Mouse (Mus musculus): ENCODE data around the gene Clmp. TPM values are rescaled to one million over a fixed set of nuclear protein-coding genes. Genes with fewer than 3 reads are reported as not detected.
"Not testable (repeated sequence)": the region's sequence is repeated elsewhere in the genome, so short reads cannot be mapped to it uniquely, and the experiment has no call there.

Gene Clmp
- polyA plus RNA-seq, 1 experiment from 2014 or later = 14.7 TPM

GRCm38 (mm10) chr9:40773869-40774268 is 88.1 kb downstream of the Clmp start:
- Histone ChIP-seq H3K36me3 (no peaks in the 10 kb centered on the region), H3K9me3 (replicated peaks) (no peaks in the 10 kb centered on the region), H3K4me3 (no peak overlapping the region), H3K27ac (replicated peaks) (no peak overlapping the region), H3K27me3 (ENCODE audit: low read depth, poor library complexity, severe bottlenecking) (no peaks in the 10 kb centered on the region), H3K4me1 (peaks cover 14% of the 10 kb centered on the region)
- no peak for DNase-seq (ENCODE audit: low spot score)
- WGBS = 91% methylated on average over 4 of the region's 4 CpGs

- Histone ChIP-seq H3K9me3 (replicated peaks) (no peaks in the 10 kb centered on the region), H3K36me3 (no peaks in the 10 kb centered on the region), H3K27ac (replicated peaks) (no peak overlapping the region), H3K27me3 (ENCODE audit: low read depth, poor library complexity, severe bottlenecking) (peaks cover 5% of the 10 kb centered on the region; the same call in 1 of the 2 replicates), H3K4me1 (peaks cover 8% of the 10 kb centered on the region; the same call in 1 of the 2 replicates), H3K4me3 (no peak overlapping the region)
- no peak for DNase-seq (ENCODE audit: low spot score)
- 47% methylated on average over 1 of the region's 1 CpGs for WGBS
Observed at GRCm38 (mm10) chr9:40776044-40776443, 90.3 kb downstream of the Clmp start.

GRCm38 (mm10) chr9:40776459-40777248 is 90.9 kb downstream of the Clmp start:
- Histone ChIP-seq H3K27me3 (ENCODE audit: low read depth, poor library complexity, severe bottlenecking) (peaks cover 10% of the 10 kb centered on the region; the same call in 1 of the 2 replicates), H3K27ac (replicated peaks) (no peak overlapping the region), H3K36me3 (no peaks in the 10 kb centered on the region), H3K9me3 (replicated peaks) (no peaks in the 10 kb centered on the region), H3K4me1 (peaks cover 13% of the 10 kb centered on the region; the same call in 1 of the 2 replicates), H3K4me3 (no peak overlapping the region)
- 85% methylated on average over 11 of the region's 11 CpGs for WGBS
- no peak for DNase-seq (ENCODE audit: low spot score)

GRCm38 (mm10) chr9:40780111-40780510 is 94.3 kb downstream of the Clmp start:
- WGBS = 80% methylated on average over 3 of the region's 3 CpGs
- H3K4me1 ChIP-seq = peaks cover 40% of the 10 kb centered on the region
- no peak overlapping the region for H3K4me3 ChIP-seq
- H3K27ac ChIP-seq (replicated peaks) = no peak overlapping the region
- no peak for DNase-seq (ENCODE audit: low spot score)
- H3K9me3 ChIP-seq (replicated peaks) = no peaks in the 10 kb centered on the region
- H3K27me3 ChIP-seq (ENCODE audit: low read depth, poor library complexity, severe bottlenecking) = peaks cover 21% of the 10 kb centered on the region; the same call in 1 of the 2 replicates
- H3K36me3 ChIP-seq = peaks cover 2% of the 10 kb centered on the region; the same call in 1 of the 2 replicates

GRCm38 (mm10) chr9:40780892-40781725 is 95.3 kb downstream of the Clmp start:
- Histone ChIP-seq H3K9me3 (replicated peaks) (no peaks in the 10 kb centered on the region), H3K27ac (replicated peaks) (no peak overlapping the region), H3K4me1 (peaks cover 50% of the 10 kb centered on the region), H3K4me3 (no peak overlapping the region), H3K27me3 (ENCODE audit: low read depth, poor library complexity, severe bottlenecking) (peaks cover 21% of the 10 kb centered on the region; the same call in 1 of the 2 replicates), H3K36me3 (peaks cover 2% of the 10 kb centered on the region; the same call in 1 of the 2 replicates)
- DNase-seq (ENCODE audit: low spot score) = no peak
- 84% methylated on average over 11 of the region's 11 CpGs for WGBS

GRCm38 (mm10) chr9:40781726-40782581 is 96.2 kb downstream of the Clmp start:
- WGBS = 38% methylated on average over 26 of the region's 26 CpGs

GRCm38 (mm10) chr9:40783641-40784373 is 98.0 kb downstream of the Clmp start:
- H3K27ac ChIP-seq (replicated peaks) = peak overlapping the region; percentile 85
- H3K27me3 ChIP-seq (ENCODE audit: low read depth, poor library complexity, severe bottlenecking) = peaks cover 21% of the 10 kb centered on the region; the same call in 1 of the 2 replicates
- no peaks in the 10 kb centered on the region for H3K9me3 ChIP-seq (replicated peaks)
- peak; percentile 76 for DNase-seq (ENCODE audit: low spot score)
- peaks cover 2% of the 10 kb centered on the region; the same call in 1 of the 2 replicates for H3K36me3 ChIP-seq
- 3% methylated on average over 13 of the region's 13 CpGs for WGBS
- peak overlapping the region; percentile 39 for H3K4me3 ChIP-seq
- H3K4me1 ChIP-seq = peaks cover 50% of the 10 kb centered on the region

More at GRCm38 (mm10) chr9:40781726-40782581, 96.2 kb downstream of the Clmp start:
- Histone ChIP-seq H3K4me3 (peak overlapping the region; percentile 36), H3K9me3 (replicated peaks) (no peaks in the 10 kb centered on the region), H3K36me3 (peaks cover 2% of the 10 kb centered on the region; the same call in 1 of the 2 replicates), H3K4me1 (peaks cover 50% of the 10 kb centered on the region), H3K27me3 (ENCODE audit: low read depth, poor library complexity, severe bottlenecking) (peaks cover 21% of the 10 kb centered on the region; the same call in 1 of the 2 replicates), H3K27ac (replicated peaks) (peak overlapping the region; percentile 73)
- DNase-seq (ENCODE audit: low spot score) = peak; percentile 36

GRCm38 (mm10) chr9:40784374-40784967 is 98.7 kb downstream of the Clmp start:
- Histone ChIP-seq H3K27ac (replicated peaks) (peak overlapping the region; percentile 85), H3K4me3 (peak overlapping the region; percentile 39), H3K9me3 (replicated peaks) (no peaks in the 10 kb centered on the region), H3K36me3 (peaks cover 2% of the 10 kb centered on the region; the same call in 1 of the 2 replicates), H3K27me3 (ENCODE audit: low read depth, poor library complexity, severe bottlenecking) (peaks cover 21% of the 10 kb centered on the region; the same call in 1 of the 2 replicates), H3K4me1 (peaks cover 50% of the 10 kb centered on the region)
- peak; percentile 70 for DNase-seq (ENCODE audit: low spot score)
- 8% methylated on average over 9 of the region's 9 CpGs for WGBS

- H3K36me3 ChIP-seq = peaks cover 2% of the 10 kb centered on the region; the same call in 1 of the 2 replicates
- DNase-seq (ENCODE audit: low spot score) = no peak
- peaks cover 21% of the 10 kb centered on the region; the same call in 1 of the 2 replicates for H3K27me3 ChIP-seq (ENCODE audit: low read depth, poor library complexity, severe bottlenecking)
- no peak overlapping the region for H3K4me3 ChIP-seq
- H3K9me3 ChIP-seq (replicated peaks) = no peaks in the 10 kb centered on the region
- H3K4me1 ChIP-seq = peaks cover 50% of the 10 kb centered on the region
- WGBS = 63% methylated on average over 6 of the region's 6 CpGs
- peak overlapping the region; percentile 85 for H3K27ac ChIP-seq (replicated peaks)
Observed at GRCm38 (mm10) chr9:40785452-40785851, 99.7 kb downstream of the Clmp start.

- not testable (repeated sequence) for H3K36me3 ChIP-seq; H3K9me3 ChIP-seq (replicated peaks); H3K27me3 ChIP-seq (ENCODE audit: low read depth, poor library complexity, severe bottlenecking); H3K27ac ChIP-seq (replicated peaks); DNase-seq (ENCODE audit: low spot score); H3K4me3 ChIP-seq
- WGBS = 95% methylated on average over 6 of the region's 6 CpGs
- H3K4me1 ChIP-seq = peaks cover 40% of the 10 kb centered on the region
Observed at GRCm38 (mm10) chr9:40786820-40787219, 101.1 kb downstream of the Clmp start.

Measured in midbrain, embryonic 10.5 days (tissue).